ENCODE assay signal across 7 mouse cellular contexts in genomic region chr3:50381861-50382693, GRCm38 (mm10).
DNase-seq lines count a peak whose midpoint lies in the region; ATAC-seq and TF ChIP-seq lines count a peak whose summit lies in the region.

No protein-coding gene starts in this region.

- H3K27ac ChIP-seq in embryonic facial prominence, embryonic 11.5 days (replicated peaks; ENCODE audit: low read depth, low read length): no peak overlapping the region
- peak overlapping the region; percentile 49; the same call in 1 of the 2 replicates for H3K27ac ChIP-seq in hindbrain, embryonic 14.5 days
- H3K27ac ChIP-seq in liver, embryonic 14.5 days: no peak overlapping the region
- H3K27ac ChIP-seq in neural tube, embryonic 13.5 days (replicated peaks): no peak overlapping the region

- 0 out of 2 replicates have a peak, but pooled peaks cover 5% of the 10 kb centered on the region for H3K4me1 ChIP-seq in embryonic facial prominence, embryonic 11.5 days (ENCODE audit: control insufficient read depth, insufficient read depth, low read length)
- H3K4me1 ChIP-seq in hindbrain, embryonic 14.5 days (replicated peaks; ENCODE audit: control insufficient read depth, insufficient read depth, low read length): peaks cover 6% of the 10 kb centered on the region
- no peaks in the 10 kb centered on the region; a peak in 1 of 4 replicates for H3K4me1 ChIP-seq in liver, embryonic 14.5 days (replicated peaks; ENCODE audit: control insufficient read depth in 2 of 2, insufficient read depth in 2 of 2, low read length in 1 of 2)
- peaks cover 19% of the 10 kb centered on the region for H3K4me1 ChIP-seq in neural tube, embryonic 13.5 days (replicated peaks)

- ATAC-seq in common myeloid progenitor, adult 5-6 weeks (replicated peaks; ENCODE audit: low read depth, poor library complexity, severe bottlenecking): peak; percentile 35; the same call in 1 of the 2 replicates
- ATAC-seq in embryonic facial prominence, embryonic 11.5 days (replicated peaks; ENCODE audit: insufficient number of reproducible peaks, low FRiP score, low TSS enrichment, low read depth): no peak
- ATAC-seq in hindbrain, embryonic 14.5 days (ENCODE audit: low FRiP score): 0 out of 2 replicates have a peak, but pooled peaks have one; percentile 43
- ATAC-seq in liver, embryonic 14.5 days (ENCODE audit: insufficient read depth): no peak
- ATAC-seq in neural tube, embryonic 13.5 days (ENCODE audit: low read depth): peak; percentile 65

- no peaks in the 10 kb centered on the region for H3K36me3 ChIP-seq in embryonic facial prominence, embryonic 11.5 days (replicated peaks; ENCODE audit: control insufficient read depth, insufficient read depth, low read depth, low read length)
- no peaks in the 10 kb centered on the region for H3K36me3 ChIP-seq in hindbrain, embryonic 14.5 days (replicated peaks; ENCODE audit: control insufficient read depth, insufficient read depth)
- H3K36me3 ChIP-seq in liver, embryonic 14.5 days (replicated peaks; ENCODE audit: control insufficient read depth, insufficient read depth, low read depth): no peaks in the 10 kb centered on the region
- no peaks in the 10 kb centered on the region for H3K36me3 ChIP-seq in neural tube, embryonic 13.5 days

- TF ChIP-seq EP300 in liver, embryonic 14.5 days (IDR thresholded peaks at IDR 0.05; ENCODE audit: low read depth): no peak

- no peak for TF ChIP-seq CTCF in liver, embryonic 14.5 days (IDR thresholded peaks at IDR 0.05; ENCODE audit: low read depth)

- no peaks in the 10 kb centered on the region for H3K9me3 ChIP-seq in embryonic facial prominence, embryonic 11.5 days (replicated peaks; ENCODE audit: control insufficient read depth, low read length)
- no peaks in the 10 kb centered on the region for H3K9me3 ChIP-seq in hindbrain, embryonic 14.5 days (ENCODE audit: control insufficient read depth, low read length)
- H3K9me3 ChIP-seq in liver, embryonic 14.5 days (ENCODE audit: control insufficient read depth, low read length): no peaks in the 10 kb centered on the region
- no peaks in the 10 kb centered on the region for H3K9me3 ChIP-seq in neural tube, embryonic 13.5 days

- H3K9ac ChIP-seq in embryonic facial prominence, embryonic 11.5 days (replicated peaks; ENCODE audit: low read length): peak overlapping the region; percentile 2
- H3K9ac ChIP-seq in hindbrain, embryonic 14.5 days: peak overlapping the region; percentile 42; the same call in 1 of the 2 replicates
- no peak overlapping the region for H3K9ac ChIP-seq in liver, embryonic 14.5 days (replicated peaks)
- H3K9ac ChIP-seq in neural tube, embryonic 13.5 days: peak overlapping the region; percentile 46

- H3K4me3 ChIP-seq in embryonic facial prominence, embryonic 11.5 days (ENCODE audit: low read depth, low read length): peak overlapping the region; percentile 11; the same call in 1 of the 2 replicates
- H3K4me3 ChIP-seq in hindbrain, embryonic 14.5 days (replicated peaks; ENCODE audit: low read length): peak overlapping the region; percentile 31
- peak overlapping the region; percentile 5 to 24; a peak in 3 of 4 replicates for H3K4me3 ChIP-seq in liver, embryonic 14.5 days (ENCODE audit: insufficient read depth in 1 of 2, low read depth in 2 of 2, low read length in 2 of 2)
- peak overlapping the region; percentile 34 for H3K4me3 ChIP-seq in neural tube, embryonic 13.5 days

- peak overlapping the region; percentile 32 for H3K4me2 ChIP-seq in embryonic facial prominence, embryonic 11.5 days (ENCODE audit: low read depth, low read length)
- peak overlapping the region; percentile 49 for H3K4me2 ChIP-seq in hindbrain, embryonic 14.5 days (replicated peaks)
- H3K4me2 ChIP-seq in liver, embryonic 14.5 days (ENCODE audit: low read depth): peak overlapping the region; percentile 52
- peak overlapping the region; percentile 52 for H3K4me2 ChIP-seq in neural tube, embryonic 13.5 days

- peak; percentile 53 for DNase-seq in embryonic facial prominence, embryonic 11.5 days (ENCODE audit: low spot score)
- DNase-seq in hindbrain, embryonic 14.5 days (ENCODE audit: low spot score): peak; percentile 28
- DNase-seq in liver, embryonic 14.5 days (ENCODE audit: low read depth in 3 of 3, low spot score in 3 of 3): no peak
- no peak for DNase-seq in spleen, adult 12 weeks (ENCODE audit: low spot score)
- DNase-seq in natural killer cell, adult 2 months (ENCODE audit: low spot score in 2 of 2): no peak

- WGBS in embryonic facial prominence, embryonic 11.5 days: 30% methylated on average over 22 of the region's 22 CpGs
- 37% methylated on average over 22 of the region's 22 CpGs for WGBS in hindbrain, embryonic 14.5 days
- WGBS in liver, embryonic 14.5 days (ENCODE audit: insufficient replicate concordance): 20% methylated on average over 22 of the region's 22 CpGs
- WGBS in neural tube, embryonic 13.5 days: 43% methylated on average over 22 of the region's 22 CpGs

- H3K27me3 ChIP-seq in embryonic facial prominence, embryonic 11.5 days (ENCODE audit: control insufficient read depth, insufficient read depth, low read length): no peaks in the 10 kb centered on the region
- H3K27me3 ChIP-seq in hindbrain, embryonic 14.5 days (ENCODE audit: control insufficient read depth, insufficient read depth, low read length): no peaks in the 10 kb centered on the region
- no peaks in the 10 kb centered on the region for H3K27me3 ChIP-seq in liver, embryonic 14.5 days (ENCODE audit: control insufficient read depth, insufficient read depth, low read length)
- H3K27me3 ChIP-seq in neural tube, embryonic 13.5 days: no peaks in the 10 kb centered on the region

Comparison
In these comparisons a context has a peak if more than half of its experiments do, and no peak if none do; other contexts are left out.
1. ATAC-seq: peak in common myeloid progenitor, adult 5-6 weeks (single experiment), hindbrain, embryonic 14.5 days (single experiment) and neural tube, embryonic 13.5 days (single experiment); none in embryonic facial prominence, embryonic 11.5 days (single experiment) and liver, embryonic 14.5 days (single experiment).
2. DNase-seq: peak in embryonic facial prominence, embryonic 11.5 days (single experiment) and hindbrain, embryonic 14.5 days (single experiment); none in liver, embryonic 14.5 days (0 of 3), spleen, adult 12 weeks (single experiment) and natural killer cell, adult 2 months (0 of 2).
3. Peak in every context shown above with its lines, with median percentiles within 50 percentile points of each other: H3K4me2 ChIP-seq and H3K4me3 ChIP-seq.